Comparison of ENCODE assay signal across 10 mouse cellular contexts in genomic region chrX:105420976-105421375, GRCm38 (mm10).
A peak's percentile ranks its signal among the peaks of the same experiment; 100 is the strongest.
DNase-seq lines count a peak whose midpoint lies in the region; ATAC-seq lines count a peak whose summit lies in the region.
"Had no signal": no experiment of that assay in that cellular context is flagged by ENCODE, and none has a peak within 500 bp of the region (broad histone marks: within the 10 kb centered on the region; RNA-seq: fewer than 3 reads in every experiment).

No protein-coding gene starts in this region.

- WGBS in intestine, embryonic 16.5 days = 36% methylated on average over 3 of the region's 3 CpGs
- WGBS in forebrain, embryonic 11.5 days = 76% methylated on average over 3 of the region's 3 CpGs

- no peaks in the 10 kb centered on the region for H3K36me3 ChIP-seq in intestine, embryonic 16.5 days (ENCODE audit: control insufficient read depth, insufficient read depth, low read length)
- no peaks in the 10 kb centered on the region for H3K36me3 ChIP-seq in forebrain, embryonic 11.5 days (ENCODE audit: control insufficient read depth, insufficient read depth, low read length)

- no peaks in the 10 kb centered on the region for H3K27me3 ChIP-seq in intestine, embryonic 16.5 days (replicated peaks; ENCODE audit: control insufficient read depth, insufficient read depth, low read length)
- peaks cover 4% of the 10 kb centered on the region; the same call in 1 of the 2 replicates for H3K27me3 ChIP-seq in forebrain, embryonic 11.5 days (ENCODE audit: control insufficient read depth, insufficient read depth, low read length)

- no peaks in the 10 kb centered on the region for H3K4me1 ChIP-seq in intestine, embryonic 16.5 days (ENCODE audit: control insufficient read depth, insufficient read depth, low read length)
- H3K4me1 ChIP-seq in forebrain, embryonic 11.5 days (replicated peaks; ENCODE audit: control insufficient read depth, insufficient read depth, low read length) = no peaks in the 10 kb centered on the region

- H3K4me3 ChIP-seq in intestine, embryonic 16.5 days (ENCODE audit: low read length) = no peak overlapping the region
- no peak overlapping the region for H3K4me3 ChIP-seq in forebrain, embryonic 11.5 days (ENCODE audit: low read depth, low read length)

- peak; percentile 24 to 39 for DNase-seq in heart, adult 18-20 months
- DNase-seq in heart, postnatal 25 days (ENCODE audit: low spot score) = no peak
- peak; percentile 16 for DNase-seq in 3134 (ENCODE audit: extremely low read depth, insufficient read length, low spot score)
- peak; percentile 30 for DNase-seq in ZHBTc4 (ENCODE audit: low read depth, low spot score)
- DNase-seq in right cerebral cortex, postnatal 25 days = no peak
- no peak for DNase-seq in forebrain, embryonic 11.5 days (ENCODE audit: low spot score)
- no peak for DNase-seq in left cerebral cortex, adult 18-20 months (ENCODE audit: low spot score in 2 of 2)

- no peak overlapping the region for H3K27ac ChIP-seq in intestine, embryonic 16.5 days (ENCODE audit: low read length)
- H3K27ac ChIP-seq in forebrain, embryonic 11.5 days (ENCODE audit: low read depth, low read length) = no peak overlapping the region
- H3K27ac ChIP-seq: hindbrain, embryonic 14.5 days; macrophage had no signal

- H3K9ac ChIP-seq in intestine, embryonic 16.5 days (ENCODE audit: low read depth, low read length) = no peak overlapping the region
- no peak overlapping the region for H3K9ac ChIP-seq in forebrain, embryonic 11.5 days (ENCODE audit: low read length)
- H3K9ac ChIP-seq: hindbrain, embryonic 14.5 days had no signal

- no peak overlapping the region for H3K4me2 ChIP-seq in intestine, embryonic 16.5 days (ENCODE audit: low read depth, low read length)
- no peak overlapping the region for H3K4me2 ChIP-seq in forebrain, embryonic 11.5 days (ENCODE audit: low read depth, low read length, severe bottlenecking)
- H3K4me2 ChIP-seq: hindbrain, embryonic 14.5 days had no signal

- ATAC-seq in intestine, embryonic 16.5 days = peak; percentile 63
- ATAC-seq in forebrain, embryonic 11.5 days (replicated peaks; ENCODE audit: low FRiP score) = no peak

- intact Hi-C loops in heart, postnatal 25 days (cut with DNase I) = no loop called here

- H3K9me3 ChIP-seq in intestine, embryonic 16.5 days (ENCODE audit: control insufficient read depth, low read length) = no peaks in the 10 kb centered on the region
- no peaks in the 10 kb centered on the region for H3K9me3 ChIP-seq in forebrain, embryonic 11.5 days (ENCODE audit: control insufficient read depth, low read length)

Comparison
In these comparisons a context has a peak if more than half of its experiments do, and no peak if none do; other contexts are left out.
1. DNase-seq: peak in heart, adult 18-20 months (2 of 2), 3134 (single experiment) and ZHBTc4 (single experiment); none in heart, postnatal 25 days (single experiment), right cerebral cortex, postnatal 25 days (single experiment), forebrain, embryonic 11.5 days (single experiment) and left cerebral cortex, adult 18-20 months (0 of 2).